In the genomic region with DNA sequence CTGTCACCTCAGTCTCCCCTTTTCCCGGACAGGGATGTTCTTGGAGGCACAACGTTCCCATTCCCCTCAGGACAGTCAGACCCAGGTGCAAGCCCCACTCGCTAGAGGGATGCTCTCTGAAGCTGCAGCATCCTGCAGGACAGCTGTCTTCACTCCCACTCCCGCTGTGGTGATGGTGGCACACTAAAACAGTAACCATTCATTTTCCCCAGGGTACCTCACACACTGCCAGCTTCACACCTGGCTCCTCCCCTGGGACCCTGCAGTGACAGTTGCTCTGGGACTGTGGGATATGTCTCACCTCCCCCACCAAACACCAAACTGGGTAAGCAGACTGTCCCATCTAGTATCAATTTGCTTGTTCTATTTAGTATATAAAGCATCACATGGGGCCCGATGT, we compare ENCODE assay signal across 9 mouse cellular contexts. TPM values are rescaled to one million over a fixed set of nuclear protein-coding genes. Genes with fewer than 3 reads are reported as not detected.
DNase-seq lines count a peak whose midpoint lies in the region; ATAC-seq lines count a peak whose summit lies in the region.
"Had no signal": no experiment of that assay in that cellular context is flagged by ENCODE, and none has a peak within 500 bp of the region (broad histone marks: within the 10 kb centered on the region; RNA-seq: fewer than 3 reads in every experiment).

No protein-coding gene starts in this region.

- 0 out of 2 replicates have a peak, but pooled peaks cover 2% of the 10 kb centered on the region for H3K9me3 ChIP-seq in neural tube, embryonic 11.5 days (ENCODE audit: control insufficient read depth, low read length)
- H3K9me3 ChIP-seq in limb, embryonic 11.5 days (ENCODE audit: control insufficient read depth, low read length) = no peaks in the 10 kb centered on the region
- H3K9me3 ChIP-seq in stomach, embryonic 14.5 days (ENCODE audit: control insufficient read depth, low read depth, low read length) = peaks cover 3% of the 10 kb centered on the region; the same call in 1 of the 2 replicates

- H3K4me3 ChIP-seq in neural tube, embryonic 11.5 days (ENCODE audit: low read depth, low read length) = peak overlapping the region; percentile 38
- H3K4me3 ChIP-seq in limb, embryonic 11.5 days (ENCODE audit: low read depth, low read length) = peak overlapping the region; percentile 65
- H3K4me3 ChIP-seq in stomach, embryonic 14.5 days (ENCODE audit: low read depth, low read length) = peak overlapping the region; percentile 64

- H3K4me1 ChIP-seq in neural tube, embryonic 11.5 days (ENCODE audit: control insufficient read depth, insufficient read depth, low read length) = peaks cover 11% of the 10 kb centered on the region
- H3K4me1 ChIP-seq in limb, embryonic 11.5 days (ENCODE audit: control insufficient read depth, insufficient read depth, low read length) = peaks cover 7% of the 10 kb centered on the region
- peaks cover 13% of the 10 kb centered on the region for H3K4me1 ChIP-seq in stomach, embryonic 14.5 days (ENCODE audit: control insufficient read depth, insufficient read depth, low read length)

- H3K9ac ChIP-seq in neural tube, embryonic 11.5 days (ENCODE audit: low read length) = peak overlapping the region; percentile 60
- H3K9ac ChIP-seq in limb, embryonic 11.5 days (ENCODE audit: low read length) = peak overlapping the region; percentile 77
- H3K9ac ChIP-seq in stomach, embryonic 14.5 days (replicated peaks; ENCODE audit: low read depth, low read length) = peak overlapping the region; percentile 63

- no peaks in the 10 kb centered on the region for H3K27me3 ChIP-seq in neural tube, embryonic 11.5 days (ENCODE audit: control insufficient read depth, insufficient read depth, low read length)
- H3K27me3 ChIP-seq in limb, embryonic 11.5 days (ENCODE audit: control insufficient read depth, insufficient read depth, low read length) = no peaks in the 10 kb centered on the region
- no peaks in the 10 kb centered on the region for H3K27me3 ChIP-seq in stomach, embryonic 14.5 days (ENCODE audit: control insufficient read depth, insufficient read depth, low read length)

- peaks cover 9% of the 10 kb centered on the region; the same call in 1 of the 2 replicates for H3K36me3 ChIP-seq in neural tube, embryonic 11.5 days (ENCODE audit: control insufficient read depth, insufficient read depth, low read length)
- H3K36me3 ChIP-seq in limb, embryonic 11.5 days (ENCODE audit: control insufficient read depth, insufficient read depth, low read length) = peaks cover 27% of the 10 kb centered on the region
- peaks cover 32% of the 10 kb centered on the region for H3K36me3 ChIP-seq in stomach, embryonic 14.5 days (ENCODE audit: control insufficient read depth, insufficient read depth, low read length)

- H3K27ac ChIP-seq in neural tube, embryonic 11.5 days (ENCODE audit: low read depth, low read length) = no peak overlapping the region
- no peak overlapping the region for H3K27ac ChIP-seq in limb, embryonic 11.5 days (replicated peaks; ENCODE audit: low read depth, low read length)
- H3K27ac ChIP-seq in stomach, embryonic 14.5 days (ENCODE audit: low read length) = no peak overlapping the region

- H3K4me2 ChIP-seq in neural tube, embryonic 11.5 days (ENCODE audit: low read depth) = peak overlapping the region; percentile 73
- H3K4me2 ChIP-seq in limb, embryonic 11.5 days (ENCODE audit: low read depth, severe bottlenecking) = peak overlapping the region; percentile 72
- H3K4me2 ChIP-seq in stomach, embryonic 14.5 days (replicated peaks; ENCODE audit: low read depth, low read length) = peak overlapping the region; percentile 87

- no peak for DNase-seq in neural tube, embryonic 11.5 days (ENCODE audit: low spot score)
- DNase-seq in neural tube, embryonic 10.5 days (ENCODE audit: extremely low spot score, low spot score) = no peak
- no peak for DNase-seq in limb, embryonic 11.5 days (ENCODE audit: low spot score)
- DNase-seq in gastrocnemius, adult 8-10 months (ENCODE audit: low spot score in 2 of 2) = no peak
- no peak for DNase-seq in right cerebral cortex, postnatal 10 days (ENCODE audit: low spot score in 2 of 2)
- DNase-seq: cerebellum, adult 2 months had no signal

- 25% methylated on average over 5 of the region's 5 CpGs for WGBS in neural tube, embryonic 11.5 days
- 22% methylated on average over 5 of the region's 5 CpGs for WGBS in limb, embryonic 11.5 days
- 15% methylated on average over 5 of the region's 5 CpGs for WGBS in stomach, embryonic 14.5 days

- ATAC-seq in neural tube, embryonic 11.5 days (ENCODE audit: insufficient read depth, low FRiP score, low TSS enrichment) = no peak
- 0 out of 2 replicates have a peak, but pooled peaks have one; percentile 7 for ATAC-seq in erythroblast, adult 5-6 weeks (replicated peaks; ENCODE audit: low FRiP score, poor library complexity, severe bottlenecking)
- no peak for ATAC-seq in limb, embryonic 11.5 days (ENCODE audit: insufficient number of reproducible peaks, low FRiP score, low TSS enrichment, low read depth)
- no peak for ATAC-seq in stomach, embryonic 14.5 days (ENCODE audit: insufficient number of reproducible peaks, insufficient read depth, low FRiP score, low read depth)
- ATAC-seq in inflammation-experienced regulatory T-cells, adult 6 months = no peak

RNA-seq across cellular contexts. Expression of gene Pold1, which starts 0.9 kb away (rescaled TPM):
- 62.3 and 64.8 TPM in 2 replicates for polyA plus RNA-seq in neural tube, embryonic 11.5 days (2014; fragmentation: Nextera tagmentation; extraction: Ambion mirVana)
- total RNA-seq in erythroblast, adult 5-6 weeks (2015; ENCODE audit: low replicate concordance) = 21.3 and 26.5 TPM in 2 replicates
- 16.2 and 29.3 TPM in 2 replicates for total RNA-seq in erythroblast, adult 5-6 weeks (2017; ENCODE audit: low replicate concordance)
- polyA plus RNA-seq in limb, embryonic 11.5 days (2014; fragmentation: Nextera tagmentation; extraction: Ambion mirVana) = 82.5 and 84.3 TPM in 2 replicates
- polyA plus RNA-seq in stomach, embryonic 14.5 days (2014; fragmentation: Nextera tagmentation; extraction: Ambion mirVana) = 54.3 and 56.6 TPM in 2 replicates
- total RNA-seq in gastrocnemius, adult 8-10 months (2022) = 1 to 10 TPM; 4.6 to 5.9 (median 5.4) TPM
- 10 to 100 TPM; 21.0 to 32.4 (median 21.4) TPM for polyA plus RNA-seq in inflammation-experienced regulatory T-cells, adult 6 months (2017; shearing (Covaris generic))

RNA-seq across cellular contexts. Expression of gene Nr1h2, which starts 6.0 kb away (rescaled TPM):
- 68.1 and 71.9 TPM in 2 replicates for polyA plus RNA-seq in neural tube, embryonic 11.5 days (2014; fragmentation: Nextera tagmentation; extraction: Ambion mirVana)
- total RNA-seq in erythroblast, adult 5-6 weeks (2015; ENCODE audit: low replicate concordance) = 34.4 and 41.8 TPM in 2 replicates
- total RNA-seq in erythroblast, adult 5-6 weeks (2017; ENCODE audit: low replicate concordance) = 32.0 and 41.0 TPM in 2 replicates
- polyA plus RNA-seq in limb, embryonic 11.5 days (2014; fragmentation: Nextera tagmentation; extraction: Ambion mirVana) = 70.2 and 72.1 TPM in 2 replicates
- 63.2 and 66.7 TPM in 2 replicates for polyA plus RNA-seq in stomach, embryonic 14.5 days (2014; fragmentation: Nextera tagmentation; extraction: Ambion mirVana)
- total RNA-seq in gastrocnemius, adult 8-10 months (2022) = 10 to 100 TPM; 38.0 to 45.8 (median 40.1) TPM
- 10 to 100 TPM; 43.0 to 52.2 (median 49.9) TPM for polyA plus RNA-seq in inflammation-experienced regulatory T-cells, adult 6 months (2017; shearing (Covaris generic))

RNA-seq across cellular contexts. Expression of gene Spib, which starts 15.9 kb away (rescaled TPM):
- polyA plus RNA-seq in neural tube, embryonic 11.5 days (2014; fragmentation: Nextera tagmentation; extraction: Ambion mirVana) = not detected in 2 replicates
- total RNA-seq in erythroblast, adult 5-6 weeks (2015; ENCODE audit: low replicate concordance) = 1.7 and 1.9 TPM in 2 replicates
- total RNA-seq in erythroblast, adult 5-6 weeks (2017; ENCODE audit: low replicate concordance) = 1.9 and 2.6 TPM in 2 replicates
- polyA plus RNA-seq in limb, embryonic 11.5 days (2014; fragmentation: Nextera tagmentation; extraction: Ambion mirVana) = 0.07 and 0.11 TPM in 2 replicates
- polyA plus RNA-seq in stomach, embryonic 14.5 days (2014; fragmentation: Nextera tagmentation; extraction: Ambion mirVana) = not detected in 2 replicates
- total RNA-seq in gastrocnemius, adult 8-10 months (2022) = not detected
- 1 to 10 TPM in 1 of 3 experiments, under 1 TPM in 2; 0.17 to 2.1 (median 0.86) TPM for polyA plus RNA-seq in inflammation-experienced regulatory T-cells, adult 6 months (2017; shearing (Covaris generic))

RNA-seq across cellular contexts. Expression of gene Mybpc2, which starts 23.3 kb away (rescaled TPM):
- 0.07 TPM in 1 of 2 replicates, not detected in the other for polyA plus RNA-seq in neural tube, embryonic 11.5 days (2014; fragmentation: Nextera tagmentation; extraction: Ambion mirVana)
- not detected in 2 replicates for total RNA-seq in erythroblast, adult 5-6 weeks (2015; ENCODE audit: low replicate concordance)
- not detected in 2 replicates for total RNA-seq in erythroblast, adult 5-6 weeks (2017; ENCODE audit: low replicate concordance)
- 0.09 and 0.20 TPM in 2 replicates for polyA plus RNA-seq in limb, embryonic 11.5 days (2014; fragmentation: Nextera tagmentation; extraction: Ambion mirVana)
- 0.39 and 0.43 TPM in 2 replicates for polyA plus RNA-seq in stomach, embryonic 14.5 days (2014; fragmentation: Nextera tagmentation; extraction: Ambion mirVana)
- total RNA-seq in gastrocnemius, adult 8-10 months (2022) = 1,000 to 10,000 TPM; 5,017 to 5,674 (median 5,484) TPM
- not detected for polyA plus RNA-seq in inflammation-experienced regulatory T-cells, adult 6 months (2017; shearing (Covaris generic))

RNA-seq across cellular contexts. Expression of gene Napsa, which starts 24.5 kb away (rescaled TPM):
- polyA plus RNA-seq in neural tube, embryonic 11.5 days (2014; fragmentation: Nextera tagmentation; extraction: Ambion mirVana) = 0.42 and 0.49 TPM in 2 replicates
- 66.9 TPM in 2 replicates for total RNA-seq in erythroblast, adult 5-6 weeks (2015; ENCODE audit: low replicate concordance)
- total RNA-seq in erythroblast, adult 5-6 weeks (2017; ENCODE audit: low replicate concordance) = 18.0 and 26.1 TPM in 2 replicates
- polyA plus RNA-seq in limb, embryonic 11.5 days (2014; fragmentation: Nextera tagmentation; extraction: Ambion mirVana) = 0.44 and 0.61 TPM in 2 replicates
- polyA plus RNA-seq in stomach, embryonic 14.5 days (2014; fragmentation: Nextera tagmentation; extraction: Ambion mirVana) = 1.6 and 2.8 TPM in 2 replicates
- under 1 TPM in 3 of 4 experiments, not detected in 1; 0.22 to 0.46 (median 0.40) TPM for total RNA-seq in gastrocnemius, adult 8-10 months (2022)
- 1 to 10 TPM; 1.3 to 7.7 (median 3.2) TPM for polyA plus RNA-seq in inflammation-experienced regulatory T-cells, adult 6 months (2017; shearing (Covaris generic))
